Mouse (Mus musculus): Measurements from ENCODE around the gene Abhd2.

DNA sequence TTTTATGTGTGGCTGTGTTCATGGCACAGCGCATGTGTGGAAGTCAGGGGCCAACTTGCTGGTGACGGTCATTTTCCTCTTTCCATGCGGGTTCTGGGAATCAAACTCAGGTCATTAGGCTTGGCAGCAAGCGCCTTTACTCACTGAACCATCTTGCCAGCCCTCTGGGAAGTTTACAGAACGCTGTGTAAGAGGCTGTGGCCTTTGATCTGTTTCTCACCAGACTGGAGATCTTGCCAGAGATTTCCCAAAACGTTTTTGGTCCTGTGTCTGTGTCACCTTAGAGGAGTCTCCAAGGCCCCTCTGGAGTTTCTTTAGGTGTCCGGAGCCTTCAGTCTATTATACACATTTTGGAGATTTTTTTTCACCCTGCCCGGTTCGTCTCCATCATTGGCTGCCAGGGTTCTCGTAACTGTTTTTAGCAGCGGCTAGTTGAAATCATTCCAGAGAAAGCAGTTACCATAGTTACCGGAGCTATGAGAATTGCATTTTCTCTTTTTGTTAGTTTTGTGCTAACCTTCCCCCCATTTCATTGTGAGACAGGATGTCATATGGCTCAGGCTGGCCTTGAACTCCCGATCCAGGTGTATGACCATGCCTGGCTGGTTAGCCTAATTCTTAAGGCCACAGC, 22.3 kb downstream of the Abhd2 start:
- no peak for TF ChIP-seq CTCF (IDR thresholded peaks at IDR 0.05; ENCODE audit: low read depth)
- TF ChIP-seq EP300 (IDR thresholded peaks at IDR 0.05; ENCODE audit: low read depth) = no peak

Data from liver, postnatal 0 days (tissue).